Mouse (Mus musculus): ENCODE data around the gene Secisbp2l.

Gene Secisbp2l

GRCm38 (mm10) chr2:125731763-125732560 lies 50.7 kb downstream of the Secisbp2l start:
- in situ Hi-C loops (cut with MboI; ENCODE audit: low pct_unique_long_range_greater_than_20kb in 1 of 2, low sequenced_read_pairs in 2 of 2, unreplicated experiment in 1 of 2): no loop called here

- in situ Hi-C loops (cut with MboI; ENCODE audit: low pct_unique_long_range_greater_than_20kb in 1 of 2, low sequenced_read_pairs in 2 of 2, unreplicated experiment in 1 of 2): loop anchor here in 1 of 2 experiments (5.0 kb wide), 1 partner anchor 62 kb away; no protein-coding TSS in a partner anchor
Measured at GRCm38 (mm10) chr2:125724546-125725114, 58.0 kb downstream of the Secisbp2l start.

- in situ Hi-C loops (cut with MboI; ENCODE audit: low pct_unique_long_range_greater_than_20kb in 1 of 2, low sequenced_read_pairs in 2 of 2, unreplicated experiment in 1 of 2): no loop called here
Measured at GRCm38 (mm10) chr2:125724086-125724430, 58.6 kb downstream of the Secisbp2l start, which contains the start of gene Shc4. Gene Shc4, minus strand, starts transcription at chr2:125724148.

GRCm38 (mm10) chr2:125723408-125724085 lies 59.1 kb downstream of the Secisbp2l start:
- in situ Hi-C loops (cut with MboI; ENCODE audit: low pct_unique_long_range_greater_than_20kb in 1 of 2, low sequenced_read_pairs in 2 of 2, unreplicated experiment in 1 of 2): no loop called here

- in situ Hi-C loops (cut with MboI; ENCODE audit: low pct_unique_long_range_greater_than_20kb in 1 of 2, low sequenced_read_pairs in 2 of 2, unreplicated experiment in 1 of 2): no loop called here
Measured at GRCm38 (mm10) chr2:125723086-125723407, 59.6 kb downstream of the Secisbp2l start.

GRCm38 (mm10) chr2:125716599-125716998 lies 66.1 kb downstream of the Secisbp2l start:
- in situ Hi-C loops (cut with MboI; ENCODE audit: low pct_unique_long_range_greater_than_20kb in 1 of 2, low sequenced_read_pairs in 2 of 2, unreplicated experiment in 1 of 2): no loop called here

- in situ Hi-C loops (cut with MboI; ENCODE audit: low pct_unique_long_range_greater_than_20kb in 1 of 2, low sequenced_read_pairs in 2 of 2, unreplicated experiment in 1 of 2): no loop called here
Measured at GRCm38 (mm10) chr2:125706510-125706921, 76.2 kb downstream of the Secisbp2l start.

- in situ Hi-C loops (cut with MboI; ENCODE audit: low pct_unique_long_range_greater_than_20kb in 1 of 2, low sequenced_read_pairs in 2 of 2, unreplicated experiment in 1 of 2): no loop called here
Measured at GRCm38 (mm10) chr2:125704907-125705631, 77.6 kb downstream of the Secisbp2l start.

- in situ Hi-C loops (cut with MboI; ENCODE audit: low pct_unique_long_range_greater_than_20kb in 1 of 2, low sequenced_read_pairs in 2 of 2, unreplicated experiment in 1 of 2): no loop called here
Measured at GRCm38 (mm10) chr2:125702851-125703250, 79.8 kb downstream of the Secisbp2l start.

GRCm38 (mm10) chr2:125701606-125702005 lies 81.1 kb downstream of the Secisbp2l start:
- in situ Hi-C loops (cut with MboI; ENCODE audit: low pct_unique_long_range_greater_than_20kb in 1 of 2, low sequenced_read_pairs in 2 of 2, unreplicated experiment in 1 of 2): no loop called here

- in situ Hi-C loops (cut with MboI; ENCODE audit: low pct_unique_long_range_greater_than_20kb in 1 of 2, low sequenced_read_pairs in 2 of 2, unreplicated experiment in 1 of 2): no loop called here
Measured at GRCm38 (mm10) chr2:125696219-125696618, 86.5 kb downstream of the Secisbp2l start.

- in situ Hi-C loops (cut with MboI; ENCODE audit: low pct_unique_long_range_greater_than_20kb in 1 of 2, low sequenced_read_pairs in 2 of 2, unreplicated experiment in 1 of 2): no loop called here
Measured at GRCm38 (mm10) chr2:125694798-125695197, 87.9 kb downstream of the Secisbp2l start.

GRCm38 (mm10) chr2:125692010-125692409 lies 90.7 kb downstream of the Secisbp2l start:
- in situ Hi-C loops (cut with MboI; ENCODE audit: low pct_unique_long_range_greater_than_20kb in 1 of 2, low sequenced_read_pairs in 2 of 2, unreplicated experiment in 1 of 2): no loop called here

All from mouse embryonic stem cell (cell line).